Mouse (Mus musculus): ENCODE data around the gene Mmp24. TPM values are rescaled to one million over a fixed set of nuclear protein-coding genes. Genes with fewer than 3 reads are reported as not detected.
"Not testable (repeated sequence)": the region's sequence is repeated elsewhere in the genome, so short reads cannot be mapped to it uniquely, and the experiment has no call there.

The Mmp24 gene
- polyA plus RNA-seq, 1 experiment from 2014 or later, result 0.73 TPM

DNA sequence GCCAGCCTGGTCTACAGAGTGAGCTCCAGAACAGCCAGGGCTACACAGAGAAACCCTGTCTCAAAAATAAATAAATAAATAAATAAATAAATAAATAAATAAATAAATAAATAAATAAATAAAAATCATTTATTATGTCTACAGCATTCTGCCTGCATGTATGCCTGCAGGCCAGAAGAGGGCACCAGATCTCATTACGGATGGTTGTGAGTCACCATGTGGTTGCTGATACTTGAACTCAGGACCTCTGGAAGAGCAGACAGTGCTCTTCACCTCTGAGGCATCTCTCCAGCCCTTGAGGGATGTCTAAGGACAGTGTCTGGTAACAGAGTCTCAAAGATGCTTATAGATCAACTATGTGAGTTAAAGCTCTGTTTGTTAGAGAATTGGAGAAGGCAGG, 56.9 kb downstream of the Mmp24 start:
- H3K4me2 ChIP-seq (ENCODE audit: low read depth, low read length); H3K4me1 ChIP-seq (ENCODE audit: control insufficient read depth, insufficient read depth, low read length); H3K36me3 ChIP-seq (replicated peaks; ENCODE audit: control insufficient read depth, insufficient read depth, low read depth, low read length); H3K9me3 ChIP-seq (replicated peaks; ENCODE audit: control insufficient read depth, low read length); H3K4me3 ChIP-seq (ENCODE audit: low read depth, low read length); H3K27me3 ChIP-seq (ENCODE audit: control insufficient read depth, insufficient read depth, low read length); H3K9ac ChIP-seq (replicated peaks; ENCODE audit: low read length); H3K27ac ChIP-seq (replicated peaks; ENCODE audit: low read depth, low read length); ATAC-seq (replicated peaks; ENCODE audit: insufficient number of reproducible peaks, low FRiP score, low TSS enrichment, low read depth); DNase-seq (ENCODE audit: low spot score): not testable (repeated sequence)
- 72% methylated on average over 1 of the region's 1 CpGs for WGBS

DNA sequence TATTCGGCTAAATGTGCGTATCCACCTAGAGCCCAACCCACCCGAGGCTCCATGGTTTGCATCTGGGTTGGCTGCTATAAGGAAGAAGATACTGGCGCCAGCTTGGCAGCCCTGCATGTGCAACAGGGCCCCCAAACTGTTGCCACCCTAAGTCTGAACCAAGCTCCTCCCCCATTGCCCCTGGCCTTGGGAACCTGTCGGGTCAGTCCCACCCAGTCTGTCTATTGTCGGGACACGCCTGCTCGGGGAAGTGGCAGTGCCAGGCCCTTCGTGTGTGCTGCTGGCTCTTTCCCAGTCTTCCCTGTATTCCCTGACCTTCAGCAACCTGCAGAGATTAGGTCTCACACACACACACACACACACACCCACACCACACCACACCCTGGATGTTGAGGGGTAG, 59.6 kb downstream of the Mmp24 start, which contains the start of gene Fam83c:
Gene Fam83c (minus strand): TSS at position 123 of the 400 bp plus-strand sequence.
- no peak for ATAC-seq (replicated peaks; ENCODE audit: insufficient number of reproducible peaks, low FRiP score, low TSS enrichment, low read depth)
- Histone ChIP-seq H3K9ac (replicated peaks; ENCODE audit: low read length) (no peak within 1 kb of the TSS), H3K4me2 (ENCODE audit: low read depth, low read length) (no peak within 1 kb of the TSS), H3K36me3 (replicated peaks; ENCODE audit: control insufficient read depth, insufficient read depth, low read depth, low read length) (no peaks in the 10 kb centered on the region), H3K4me1 (ENCODE audit: control insufficient read depth, insufficient read depth, low read length) (no peaks in the 10 kb centered on the region), H3K27me3 (ENCODE audit: control insufficient read depth, insufficient read depth, low read length) (no peaks in the 10 kb centered on the region), H3K27ac (replicated peaks; ENCODE audit: low read depth, low read length) (no peak within 1 kb of the TSS), H3K4me3 (ENCODE audit: low read depth, low read length) (no peak within 1 kb of the TSS), H3K9me3 (replicated peaks; ENCODE audit: control insufficient read depth, low read length) (no peaks in the 10 kb centered on the region)
- no peak for DNase-seq (ENCODE audit: low spot score)
- WGBS, result 62% methylated on average over 9 of the region's 9 CpGs

DNA sequence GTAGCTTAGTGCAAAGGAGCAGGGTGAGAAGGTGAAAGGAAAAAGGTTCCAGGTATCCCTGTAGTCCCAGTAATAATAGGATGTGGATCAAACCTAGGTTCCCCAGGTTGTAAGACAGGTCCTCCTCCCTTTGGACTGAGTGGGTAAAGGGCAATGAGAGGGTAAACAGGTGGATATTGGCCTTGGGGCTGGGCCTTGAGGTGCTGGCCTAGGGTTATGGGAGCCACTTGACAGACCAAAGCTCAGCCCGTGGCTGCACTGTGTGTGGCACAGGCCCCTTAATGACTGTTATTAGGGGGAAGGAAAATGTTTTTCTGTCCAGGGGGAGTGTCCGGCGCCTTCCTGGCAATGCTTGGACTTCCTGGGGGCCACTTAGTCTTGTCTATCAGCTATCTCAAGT, 62.8 kb downstream of the Mmp24 start:
- no peak overlapping the region for H3K27ac ChIP-seq (replicated peaks; ENCODE audit: low read depth, low read length)
- 69% methylated on average over 3 of the region's 3 CpGs for WGBS

DNA sequence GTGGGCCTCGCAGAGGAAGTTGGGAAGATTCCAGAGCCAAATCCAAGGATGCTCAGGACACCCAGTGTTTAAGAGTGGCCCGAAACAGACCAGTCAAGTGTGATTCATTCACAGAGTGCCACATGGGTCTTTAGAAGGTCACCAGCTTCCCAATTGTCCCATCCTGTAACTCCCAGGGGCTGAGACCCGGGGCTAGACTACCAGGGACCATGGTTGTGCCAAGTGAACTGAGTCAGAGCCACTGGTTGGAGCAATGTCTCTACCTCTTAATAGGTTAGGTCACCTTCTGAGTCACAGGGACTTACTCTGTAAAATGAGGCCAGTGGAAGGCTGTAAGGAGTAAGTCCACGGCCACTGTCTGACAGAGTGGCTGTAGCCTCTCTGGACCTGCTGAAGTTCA, 63.8 kb downstream of the Mmp24 start:
- no peaks in the 10 kb centered on the region for H3K27me3 ChIP-seq (ENCODE audit: control insufficient read depth, insufficient read depth, low read length)
- H3K9ac ChIP-seq (replicated peaks; ENCODE audit: low read length), result no peak overlapping the region
- H3K4me2 ChIP-seq (ENCODE audit: low read depth, low read length), result no peak overlapping the region
- DNase-seq (ENCODE audit: low spot score) (no peak), ATAC-seq (replicated peaks; ENCODE audit: insufficient number of reproducible peaks, low FRiP score, low TSS enrichment, low read depth) (no peak)
- no peaks in the 10 kb centered on the region for H3K4me1 ChIP-seq (ENCODE audit: control insufficient read depth, insufficient read depth, low read length)
- no peak overlapping the region for H3K4me3 ChIP-seq (ENCODE audit: low read depth, low read length)
- 85% methylated on average over 4 of the region's 4 CpGs for WGBS
- H3K9me3 ChIP-seq (replicated peaks; ENCODE audit: control insufficient read depth, low read length), result no peaks in the 10 kb centered on the region
- H3K36me3 ChIP-seq (replicated peaks; ENCODE audit: control insufficient read depth, insufficient read depth, low read depth, low read length), result no peaks in the 10 kb centered on the region
- H3K27ac ChIP-seq (replicated peaks; ENCODE audit: low read depth, low read length), result no peak overlapping the region

More for the DNA sequence above, 62.8 kb downstream of the Mmp24 start:
- ATAC-seq (replicated peaks; ENCODE audit: insufficient number of reproducible peaks, low FRiP score, low TSS enrichment, low read depth) (no peak), DNase-seq (ENCODE audit: low spot score) (no peak)
- no peak overlapping the region for H3K4me2 ChIP-seq (ENCODE audit: low read depth, low read length)
- no peaks in the 10 kb centered on the region for H3K27me3 ChIP-seq (ENCODE audit: control insufficient read depth, insufficient read depth, low read length)
- no peaks in the 10 kb centered on the region for H3K9me3 ChIP-seq (replicated peaks; ENCODE audit: control insufficient read depth, low read length)
- H3K36me3 ChIP-seq (replicated peaks; ENCODE audit: control insufficient read depth, insufficient read depth, low read depth, low read length), result no peaks in the 10 kb centered on the region
- no peak overlapping the region for H3K4me3 ChIP-seq (ENCODE audit: low read depth, low read length)
- H3K4me1 ChIP-seq (ENCODE audit: control insufficient read depth, insufficient read depth, low read length), result no peaks in the 10 kb centered on the region
- no peak overlapping the region for H3K9ac ChIP-seq (replicated peaks; ENCODE audit: low read length)

DNA sequence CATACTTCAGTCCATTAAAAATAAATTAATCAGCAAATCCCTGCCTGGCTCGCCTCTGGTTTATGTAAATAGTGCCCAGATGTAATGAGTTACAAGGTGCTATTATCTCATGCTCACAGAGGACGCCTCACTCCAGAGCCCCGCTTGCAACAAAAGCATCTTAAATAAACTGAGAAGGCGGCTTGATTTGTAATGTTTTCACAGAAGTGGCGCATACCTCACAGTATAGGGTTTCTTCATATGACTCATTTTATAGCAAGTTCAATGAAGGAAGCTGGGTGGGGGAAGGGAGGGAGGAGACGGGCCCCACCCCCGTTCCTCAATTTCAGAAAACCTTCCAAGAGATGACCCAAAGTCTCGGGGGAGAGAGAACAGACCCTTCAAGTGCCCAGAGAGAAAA, 71.8 kb downstream of the Mmp24 start:
- Histone ChIP-seq H3K27me3 (ENCODE audit: control insufficient read depth, insufficient read depth, low read length) (no peaks in the 10 kb centered on the region), H3K4me2 (ENCODE audit: low read depth, low read length) (no peak overlapping the region), H3K4me1 (ENCODE audit: control insufficient read depth, insufficient read depth, low read length) (no peaks in the 10 kb centered on the region), H3K36me3 (replicated peaks; ENCODE audit: control insufficient read depth, insufficient read depth, low read depth, low read length) (peaks cover 3% of the 10 kb centered on the region; the same call in 1 of the 2 replicates), H3K9ac (replicated peaks; ENCODE audit: low read length) (no peak overlapping the region), H3K4me3 (ENCODE audit: low read depth, low read length) (no peak overlapping the region), H3K9me3 (replicated peaks; ENCODE audit: control insufficient read depth, low read length) (no peaks in the 10 kb centered on the region), H3K27ac (replicated peaks; ENCODE audit: low read depth, low read length) (no peak overlapping the region)
- WGBS, result 77% methylated on average over 8 of the region's 8 CpGs
- ATAC-seq (replicated peaks; ENCODE audit: insufficient number of reproducible peaks, low FRiP score, low TSS enrichment, low read depth), result no peak
- DNase-seq (ENCODE audit: low spot score), result no peak

DNA sequence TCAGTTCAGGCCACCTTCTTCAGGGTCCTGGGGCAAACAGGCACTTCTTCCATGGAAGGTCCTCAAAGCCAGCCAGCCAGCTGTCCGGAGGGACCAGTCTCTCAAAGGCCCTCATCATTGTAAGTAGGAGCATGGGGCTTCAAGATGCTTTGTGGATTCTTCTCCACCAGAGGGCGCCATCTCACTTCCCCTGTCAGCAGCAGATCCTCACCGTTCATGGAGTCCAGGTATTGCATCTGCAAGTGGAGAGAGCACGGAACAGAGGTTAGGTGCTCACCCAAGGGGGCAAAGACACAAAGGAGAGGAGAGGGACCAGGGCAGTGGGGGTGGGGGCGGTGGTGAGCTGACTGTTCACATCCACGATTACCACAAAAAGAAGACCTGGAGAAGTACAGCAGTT, 73.1 kb downstream of the Mmp24 start:
- Histone ChIP-seq H3K36me3 (replicated peaks; ENCODE audit: control insufficient read depth, insufficient read depth, low read depth, low read length) (peaks cover 3% of the 10 kb centered on the region; the same call in 1 of the 2 replicates), H3K27me3 (ENCODE audit: control insufficient read depth, insufficient read depth, low read length) (no peaks in the 10 kb centered on the region), H3K9ac (replicated peaks; ENCODE audit: low read length) (no peak overlapping the region), H3K4me2 (ENCODE audit: low read depth, low read length) (no peak overlapping the region), H3K27ac (replicated peaks; ENCODE audit: low read depth, low read length) (no peak overlapping the region), H3K9me3 (replicated peaks; ENCODE audit: control insufficient read depth, low read length) (no peaks in the 10 kb centered on the region), H3K4me3 (ENCODE audit: low read depth, low read length) (no peak overlapping the region), H3K4me1 (ENCODE audit: control insufficient read depth, insufficient read depth, low read length) (no peaks in the 10 kb centered on the region)
- peak; percentile 86 for DNase-seq (ENCODE audit: low spot score)
- WGBS, result 36% methylated on average over 6 of the region's 6 CpGs
- ATAC-seq (replicated peaks; ENCODE audit: insufficient number of reproducible peaks, low FRiP score, low TSS enrichment, low read depth), result no peak

DNA sequence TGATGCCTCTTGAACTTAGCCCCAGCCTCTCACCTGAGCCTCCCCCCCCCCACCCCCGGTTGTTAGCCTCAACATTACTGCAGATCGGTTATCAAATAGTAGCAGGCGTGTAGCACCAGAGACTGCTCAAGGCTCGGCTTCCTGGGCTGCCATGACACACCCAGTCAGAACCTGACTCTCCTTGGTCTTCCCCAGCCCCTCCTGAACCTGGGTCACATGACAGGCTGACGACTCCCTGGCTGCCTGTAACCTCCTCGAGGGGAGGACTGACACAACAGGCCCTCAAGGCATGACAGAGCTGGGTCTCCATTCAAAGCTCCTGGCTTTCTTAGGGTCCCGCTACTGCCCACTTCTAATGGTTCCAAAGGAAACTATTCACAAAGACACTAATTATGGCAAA, 74.3 kb downstream of the Mmp24 start:
- H3K4me1 ChIP-seq (ENCODE audit: control insufficient read depth, insufficient read depth, low read length), result no peaks in the 10 kb centered on the region
- ATAC-seq (replicated peaks; ENCODE audit: insufficient number of reproducible peaks, low FRiP score, low TSS enrichment, low read depth) (no peak), DNase-seq (ENCODE audit: low spot score) (no peak)
- H3K27ac ChIP-seq (replicated peaks; ENCODE audit: low read depth, low read length), result no peak overlapping the region
- H3K9ac ChIP-seq (replicated peaks; ENCODE audit: low read length), result no peak overlapping the region
- no peaks in the 10 kb centered on the region for H3K27me3 ChIP-seq (ENCODE audit: control insufficient read depth, insufficient read depth, low read length)
- H3K9me3 ChIP-seq (replicated peaks; ENCODE audit: control insufficient read depth, low read length), result no peaks in the 10 kb centered on the region
- H3K36me3 ChIP-seq (replicated peaks; ENCODE audit: control insufficient read depth, insufficient read depth, low read depth, low read length), result peaks cover 3% of the 10 kb centered on the region; the same call in 1 of the 2 replicates
- no peak overlapping the region for H3K4me2 ChIP-seq (ENCODE audit: low read depth, low read length)
- H3K4me3 ChIP-seq (ENCODE audit: low read depth, low read length), result no peak overlapping the region
- WGBS, result 63% methylated on average over 7 of the region's 7 CpGs

DNA sequence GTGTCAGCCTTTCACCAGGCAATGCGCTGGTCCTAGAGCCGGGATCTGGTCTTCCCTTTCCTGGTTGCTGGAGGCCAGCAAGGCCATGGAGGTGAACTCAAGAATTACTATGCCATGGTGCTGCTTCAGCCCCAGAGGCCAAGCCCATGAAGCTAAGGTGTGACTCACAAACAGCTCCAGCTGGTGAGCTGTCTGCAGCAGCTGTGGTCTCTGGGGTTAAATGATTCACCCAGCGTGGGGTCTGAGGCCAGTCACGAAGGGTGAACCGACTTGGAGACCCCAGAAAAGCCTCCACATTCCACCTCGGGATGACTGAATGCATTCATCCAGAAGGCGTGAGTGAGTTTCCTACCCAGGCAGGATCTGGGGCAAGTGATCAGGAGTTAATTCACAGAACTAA, 75.0 kb downstream of the Mmp24 start:
- Histone ChIP-seq H3K9me3 (replicated peaks; ENCODE audit: control insufficient read depth, low read length) (no peaks in the 10 kb centered on the region), H3K36me3 (replicated peaks; ENCODE audit: control insufficient read depth, insufficient read depth, low read depth, low read length) (peaks cover 3% of the 10 kb centered on the region; the same call in 1 of the 2 replicates)
- ATAC-seq (replicated peaks; ENCODE audit: insufficient number of reproducible peaks, low FRiP score, low TSS enrichment, low read depth), result no peak

More for the DNA sequence above, 75.0 kb downstream of the Mmp24 start:
- no peaks in the 10 kb centered on the region for H3K4me1 ChIP-seq (ENCODE audit: control insufficient read depth, insufficient read depth, low read length)
- no peaks in the 10 kb centered on the region for H3K27me3 ChIP-seq (ENCODE audit: control insufficient read depth, insufficient read depth, low read length)
- DNase-seq (ENCODE audit: low spot score), result no peak
- 85% methylated on average over 7 of the region's 7 CpGs for WGBS
- H3K27ac ChIP-seq (replicated peaks; ENCODE audit: low read depth, low read length), result no peak overlapping the region
- no peak overlapping the region for H3K4me2 ChIP-seq (ENCODE audit: low read depth, low read length)
- H3K9ac ChIP-seq (replicated peaks; ENCODE audit: low read length), result no peak overlapping the region
- no peak overlapping the region for H3K4me3 ChIP-seq (ENCODE audit: low read depth, low read length)
